Mouse (Mus musculus) midbrain, postnatal 0 days (tissue): Measurements from ENCODE around the gene Chtf18. TPM values are rescaled to one million over a fixed set of nuclear protein-coding genes. Genes with fewer than 3 reads are reported as not detected.

ENCODE experiments used
- ATAC-seq: fragments of 200-750 bp; cut with Nextera tagmentation; 2 replicates; pipeline ENCODE4 v1.8.0; 2017; ENCODE audit warnings: moderate number of reproducible peaks, mild to moderate bottlenecking, moderate TSS enrichment, moderate library complexity; ENCODE audit not compliant: low FRiP score
- DNase-seq: peaks from one replicate; pipeline ENCODE4 v3.0.0-alpha.2; 2015; ENCODE audit warnings: low spot score
- H3K27ac ChIP-seq: fragments of 300-500 bp; sonication (generic); 2 replicates; pipeline ENCODE4 v1.5.1; 2014; ENCODE audit warnings: low read depth, mild to moderate bottlenecking, low read length, mixed read lengths
- H3K27me3 ChIP-seq: fragments of 300-500 bp; sonication (generic); 2 replicates; pipeline ENCODE4 v1.6.1; 2014; ENCODE audit warnings: low read length, control low read depth, mixed read lengths; ENCODE audit not compliant: insufficient read depth
- H3K36me3 ChIP-seq: fragments of 300-500 bp; sonication (generic); 2 replicates; pipeline ENCODE4 v1.6.1; 2014; ENCODE audit warnings: low read length, control low read depth, mixed read lengths; ENCODE audit not compliant: insufficient read depth
- H3K4me1 ChIP-seq: fragments of 300-500 bp; sonication (generic); 2 replicates; pipeline ENCODE4 v1.6.1; 2014; ENCODE audit warnings: mild to moderate bottlenecking, control low read depth, antibody characterized with exemption, low read length, mixed read lengths; ENCODE audit not compliant: insufficient read depth
- H3K4me2 ChIP-seq: fragments of 300-500 bp; sonication (generic); 2 replicates; pipeline ENCODE4 v1.6.1; 2014; ENCODE audit warnings: low read depth, mild to moderate bottlenecking, low read length, mixed read lengths; ENCODE audit not compliant: poor library complexity, severe bottlenecking
- H3K4me3 ChIP-seq: fragments of 300-500 bp; sonication (generic); 2 replicates; pipeline ENCODE4 v1.5.1; 2014; ENCODE audit warnings: low read depth, mild to moderate bottlenecking, low read length, moderate library complexity
- H3K9ac ChIP-seq: fragments of 300-500 bp; sonication (generic); replicated peaks from 2 replicates; pipeline ENCODE4 v1.6.1; 2014; ENCODE audit warnings: mild to moderate bottlenecking, low read length, moderate library complexity, mixed read lengths; ENCODE audit not compliant: poor library complexity, severe bottlenecking
- H3K9me3 ChIP-seq: fragments of 300-500 bp; sonication (generic); 2 replicates; pipeline ENCODE4 v1.6.1; 2016; ENCODE audit warnings: low read length, control low read depth
- CTCF ChIP-seq: IDR thresholded peaks from 2 replicates; pipeline ENCODE4 v1.5.1; 2016; ENCODE audit warnings: antibody characterized with exemption, mild to moderate bottlenecking
- WGBS: fragments of 180-500 bp; shearing (Covaris S2); extraction: QIAGEN DNeasy Blood & Tissue Kit; methylation state at CpG from one replicate; pipeline ENCODE4 v1.1.7; 2014; 5-methylcytosine and 5-hydroxymethylcytosine counted together
- polyA plus RNA-seq: library from polyadenylated mRNA; unstranded; fragments of >200 nt; fragmentation: Nextera tagmentation; extraction: Ambion mirVana; gene quantifications from 2 replicates; pipeline ENCODE4 v1.2.1, GENCODE M21; 2015
- total RNA-seq: library from RNA; depleted of rRNA; stranded (reverse); fragments of >200 nt; gene quantifications from 2 replicates; pipeline ENCODE4 v1.2.3, GENCODE M21; 2014

Chtf18 gene
- total and polyA plus RNA-seq, 2 experiments from 2014 or later = 2.5 to 5.8 TPM

DNA sequence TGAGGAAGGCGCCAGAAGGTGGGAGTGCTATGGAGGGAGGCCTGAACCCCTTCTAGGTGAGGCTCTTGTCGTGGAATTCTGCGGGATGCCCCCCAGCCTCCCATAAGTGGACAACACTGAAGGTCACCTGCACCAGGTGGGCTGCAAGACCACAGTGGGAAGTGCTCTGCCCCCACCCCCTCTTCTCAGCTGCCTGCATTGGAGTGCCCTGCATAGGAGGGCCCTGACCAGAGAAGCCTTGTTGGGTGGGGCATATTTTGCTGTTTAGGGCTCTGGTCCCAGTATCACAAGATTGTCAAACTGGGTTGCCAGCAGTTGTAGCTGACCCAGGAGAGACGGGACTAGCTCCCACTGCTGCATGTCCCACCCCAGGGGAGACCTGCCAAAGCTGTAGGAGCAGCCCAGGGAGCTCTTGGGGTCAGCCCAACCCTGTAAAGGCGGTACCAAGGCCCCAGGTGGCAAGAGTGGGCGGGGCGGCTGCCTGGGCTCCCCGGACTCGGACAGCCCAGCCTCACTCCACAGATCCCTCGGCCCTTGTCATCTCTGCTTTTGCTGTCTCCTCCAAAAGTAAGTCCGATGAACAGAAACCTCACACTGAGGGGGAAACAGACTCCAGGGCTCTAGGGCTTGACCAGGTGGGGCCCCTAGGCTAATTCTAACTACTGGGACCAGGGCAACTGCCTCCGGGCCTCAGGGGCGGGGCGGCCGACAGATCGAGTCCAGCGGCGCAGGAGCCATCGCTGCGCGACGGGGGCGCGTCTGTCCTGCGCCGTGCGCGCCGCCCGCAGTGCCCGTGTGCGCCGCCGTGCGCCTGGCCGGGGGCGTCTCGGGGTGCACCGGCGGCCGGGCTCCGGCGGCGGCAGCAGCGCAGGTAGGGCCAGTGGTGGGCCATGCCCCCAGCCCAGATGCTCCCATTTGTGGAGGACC, 10.2 kb downstream of the Chtf18 start, which contains the start of gene Gng13:
Gene Gng13, plus strand, starts transcription at position 461 of the 927 bp plus-strand sequence.
- ATAC-seq (peak; percentile 36; the same call in 1 of the 2 replicates), DNase-seq (no peak)
- Histone ChIP-seq H3K9me3 (no peaks in the 10 kb centered on the region), H3K27me3 (peaks cover 16% of the 10 kb centered on the region), H3K4me3 (peak within 1 kb of the TSS; percentile 44), H3K4me1 (no peaks in the 10 kb centered on the region), H3K27ac (no peak within 1 kb of the TSS), H3K9ac (peak within 1 kb of the TSS; percentile 52; the same call in 1 of the 2 replicates), H3K36me3 (no peaks in the 10 kb centered on the region; the same call in 1 of the 2 replicates), H3K4me2 (peak within 1 kb of the TSS; percentile 87)
- TF ChIP-seq CTCF = no peak
- WGBS = 2% methylated on average over 45 of the region's 45 CpGs

DNA sequence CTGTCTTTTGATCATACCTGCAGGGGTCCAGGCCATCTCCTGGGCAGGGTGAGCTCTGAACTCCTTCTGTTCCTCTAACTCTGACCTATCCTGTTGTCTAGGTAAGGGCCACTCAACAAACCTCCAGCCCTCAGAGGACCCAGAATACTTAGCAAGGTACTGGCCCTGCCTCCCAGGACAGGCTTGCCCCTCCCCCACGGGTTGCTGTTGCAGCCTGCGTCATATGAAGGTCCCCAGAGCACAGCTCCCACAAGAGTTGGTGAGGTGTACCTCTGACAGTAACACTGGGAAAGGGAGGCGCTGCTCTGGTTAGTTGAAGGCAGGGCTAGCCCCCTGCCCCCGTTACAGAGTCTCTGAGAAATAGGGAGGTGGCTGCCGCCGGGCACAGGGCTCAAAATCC, 11.1 kb downstream of the Chtf18 start:
- 9% methylated on average over 6 of the region's 6 CpGs for WGBS
- Histone ChIP-seq H3K36me3 (no peaks in the 10 kb centered on the region; the same call in 1 of the 2 replicates), H3K4me1 (no peaks in the 10 kb centered on the region), H3K27ac (no peak overlapping the region), H3K9me3 (no peaks in the 10 kb centered on the region), H3K4me3 (no peak overlapping the region), H3K4me2 (no peak overlapping the region), H3K27me3 (peaks cover 16% of the 10 kb centered on the region), H3K9ac (no peak overlapping the region)
- no peak for TF ChIP-seq CTCF
- DNase-seq (no peak), ATAC-seq (no peak)

DNA sequence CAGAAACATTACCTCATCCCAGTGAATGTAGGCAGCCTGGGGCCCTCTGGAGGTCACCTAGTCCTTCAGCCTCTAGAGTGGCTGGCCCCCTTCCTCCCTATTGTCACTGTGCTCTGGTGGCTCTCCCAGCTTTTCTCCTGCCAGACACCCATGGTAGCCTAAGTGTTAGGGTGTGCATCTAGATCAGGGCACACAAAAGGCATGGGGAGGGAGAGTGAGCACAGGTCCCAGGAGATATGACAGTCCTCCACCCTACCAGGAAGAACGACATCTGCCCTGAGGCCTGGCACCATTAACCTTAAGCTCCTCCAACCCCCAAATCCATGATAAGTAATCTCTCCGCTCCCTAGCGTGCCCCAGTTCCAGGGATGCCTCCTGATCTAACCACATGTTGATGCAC, 11.6 kb downstream of the Chtf18 start:
- 47% methylated on average over 3 of the region's 3 CpGs for WGBS
- TF ChIP-seq CTCF = no peak
- no peak overlapping the region for H3K27ac ChIP-seq
- H3K4me1 ChIP-seq = no peaks in the 10 kb centered on the region
- no peaks in the 10 kb centered on the region for H3K9me3 ChIP-seq
- no peak for ATAC-seq
- no peak overlapping the region for H3K4me2 ChIP-seq
- no peak for DNase-seq
- H3K9ac ChIP-seq = no peak overlapping the region
- H3K4me3 ChIP-seq = no peak overlapping the region
- no peaks in the 10 kb centered on the region; the same call in 1 of the 2 replicates for H3K36me3 ChIP-seq
- peaks cover 16% of the 10 kb centered on the region for H3K27me3 ChIP-seq

- no peak for TF ChIP-seq CTCF
- no peak for ATAC-seq
- H3K36me3 ChIP-seq = no peaks in the 10 kb centered on the region
- no peak overlapping the region for H3K9ac ChIP-seq
- no peaks in the 10 kb centered on the region for H3K4me1 ChIP-seq
- 87% methylated on average over 4 of the region's 4 CpGs for WGBS
- no peak overlapping the region for H3K4me2 ChIP-seq
- no peak for DNase-seq
- no peak overlapping the region for H3K27ac ChIP-seq
- H3K4me3 ChIP-seq = no peak overlapping the region
- H3K27me3 ChIP-seq = peaks cover 6% of the 10 kb centered on the region; the same call in 1 of the 2 replicates
- no peaks in the 10 kb centered on the region for H3K9me3 ChIP-seq
Measured at GRCm38 (mm10) chr17:25711136-25711535, 16.1 kb downstream of the Chtf18 start.

GRCm38 (mm10) chr17:25709994-25710393, 17.2 kb downstream of the Chtf18 start:
- no peaks in the 10 kb centered on the region for H3K27me3 ChIP-seq
- 97% methylated on average over 2 of the region's 2 CpGs for WGBS

More at GRCm38 (mm10) chr17:25709994-25710393, 17.2 kb downstream of the Chtf18 start:
- Histone ChIP-seq H3K4me3 (no peak overlapping the region), H3K4me2 (no peak overlapping the region), H3K4me1 (no peaks in the 10 kb centered on the region), H3K27ac (no peak overlapping the region), H3K9ac (no peak overlapping the region), H3K36me3 (no peaks in the 10 kb centered on the region), H3K9me3 (no peaks in the 10 kb centered on the region)
- DNase-seq (no peak), ATAC-seq (no peak)
- TF ChIP-seq CTCF = no peak
